Comparison of ENCODE assay signal across 8 mouse cellular contexts in the genomic region with DNA sequence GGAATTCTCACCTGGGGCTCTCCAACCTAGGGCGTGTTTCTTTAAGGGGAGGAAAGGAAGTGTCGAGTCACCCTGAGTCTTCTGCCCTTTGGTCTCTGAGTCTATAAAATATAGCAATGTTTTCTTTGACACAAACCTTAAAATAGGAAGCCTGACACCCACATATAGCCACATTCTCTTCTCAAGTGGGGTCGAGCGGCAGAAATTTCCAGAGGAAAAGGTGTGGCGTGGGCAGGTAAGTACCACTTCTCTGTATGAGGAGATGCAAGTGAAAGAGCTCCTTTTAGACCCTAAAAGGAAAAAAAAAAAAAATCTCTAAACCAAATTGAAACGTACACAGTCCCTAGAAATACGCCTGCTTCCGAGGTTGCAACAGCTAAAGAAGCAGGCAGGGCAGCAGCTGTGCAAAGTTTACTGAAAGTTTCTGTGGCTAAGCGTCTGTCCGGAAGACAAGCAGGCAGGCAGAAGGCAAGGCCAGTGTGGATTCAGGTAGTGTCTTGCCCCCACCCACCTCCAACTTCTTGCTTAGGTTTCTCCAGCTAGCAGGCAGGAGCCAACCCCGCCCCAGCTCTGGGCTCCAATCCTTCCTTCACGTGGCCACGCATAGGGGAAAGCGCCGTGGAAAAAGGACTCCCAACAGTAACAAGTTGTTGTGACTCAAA.
DNase-seq lines count a peak whose midpoint lies in the region; ATAC-seq lines count a peak whose summit lies in the region.

No protein-coding gene starts in this region.

- H3K9me3 ChIP-seq in embryonic facial prominence, embryonic 10.5 days = no peaks in the 10 kb centered on the region
- H3K9me3 ChIP-seq in intestine, embryonic 14.5 days (ENCODE audit: control insufficient read depth, low read length) = no peaks in the 10 kb centered on the region
- H3K9me3 ChIP-seq in megakaryocyte, embryonic 14.5 days = no peaks in the 10 kb centered on the region

- ATAC-seq in intestine, embryonic 14.5 days (replicated peaks; ENCODE audit: low FRiP score, low TSS enrichment, low read depth) = peak; percentile 73
- ATAC-seq in erythroid progenitor cell, adult 5-6 weeks (replicated peaks; ENCODE audit: low FRiP score, poor library complexity, severe bottlenecking) = no peak

- H3K4me1 ChIP-seq in embryonic facial prominence, embryonic 10.5 days = peaks cover 52% of the 10 kb centered on the region
- H3K4me1 ChIP-seq in intestine, embryonic 14.5 days (replicated peaks; ENCODE audit: control insufficient read depth, insufficient read depth, low read length) = peaks cover 18% of the 10 kb centered on the region
- peaks cover 54% of the 10 kb centered on the region for H3K4me1 ChIP-seq in megakaryocyte, embryonic 14.5 days

- H3K27ac ChIP-seq in embryonic facial prominence, embryonic 10.5 days (replicated peaks) = peak overlapping the region; percentile 98
- H3K27ac ChIP-seq in intestine, embryonic 14.5 days (ENCODE audit: low read depth) = peak overlapping the region; percentile 98

- 14% methylated on average over 15 of the region's 15 CpGs for WGBS in embryonic facial prominence, embryonic 10.5 days
- WGBS in intestine, embryonic 14.5 days = 9% methylated on average over 15 of the region's 15 CpGs

- H3K27me3 ChIP-seq in embryonic facial prominence, embryonic 10.5 days (replicated peaks; ENCODE audit: low read depth, poor library complexity, severe bottlenecking) = no peaks in the 10 kb centered on the region
- no peaks in the 10 kb centered on the region for H3K27me3 ChIP-seq in intestine, embryonic 14.5 days (replicated peaks; ENCODE audit: control insufficient read depth, insufficient read depth, low read length)
- H3K27me3 ChIP-seq in megakaryocyte, embryonic 14.5 days (replicated peaks) = peaks cover 20% of the 10 kb centered on the region

- H3K4me3 ChIP-seq in embryonic facial prominence, embryonic 10.5 days = peak overlapping the region; percentile 84
- H3K4me3 ChIP-seq in intestine, embryonic 14.5 days (ENCODE audit: low read depth, low read length) = peak overlapping the region; percentile 69
- peak overlapping the region; percentile 95 for H3K4me3 ChIP-seq in megakaryocyte, embryonic 14.5 days (replicated peaks)

- H3K4me2 ChIP-seq in intestine, embryonic 14.5 days (ENCODE audit: low read length) = peak overlapping the region; percentile 90

- no peaks in the 10 kb centered on the region for H3K36me3 ChIP-seq in embryonic facial prominence, embryonic 10.5 days (replicated peaks)
- no peaks in the 10 kb centered on the region for H3K36me3 ChIP-seq in intestine, embryonic 14.5 days (ENCODE audit: control insufficient read depth, insufficient read depth, low read length)
- H3K36me3 ChIP-seq in megakaryocyte, embryonic 14.5 days (replicated peaks; ENCODE audit: low read length) = no peaks in the 10 kb centered on the region

- DNase-seq in embryo, embryonic 10 days (ENCODE audit: low spot score) = peak; percentile 63
- DNase-seq in embryo, embryonic 11 days = no peak
- DNase-seq in 3T3-L1 (ENCODE audit: low read depth, low spot score) = peak; percentile 74
- no peak for DNase-seq in embryonic facial prominence, embryonic 10.5 days (ENCODE audit: low spot score)
- no peak for DNase-seq in intestine, embryonic 14.5 days (ENCODE audit: low spot score)
- DNase-seq in thymus, postnatal 14 days = peak; percentile 52

- peak overlapping the region; percentile 93 for H3K9ac ChIP-seq in intestine, embryonic 14.5 days (ENCODE audit: low read length)

Comparison
In these comparisons a context has a peak if more than half of its experiments do, and no peak if none do; other contexts are left out.
1. DNase-seq: peak in embryo, embryonic 10 days (single experiment), 3T3-L1 (single experiment) and thymus, postnatal 14 days (single experiment); none in embryo, embryonic 11 days (single experiment), embryonic facial prominence, embryonic 10.5 days (single experiment) and intestine, embryonic 14.5 days (single experiment).
2. Peak in every context shown above with its lines, with median percentiles within 50 percentile points of each other: H3K4me3 ChIP-seq.